Mouse (Mus musculus) ES-E14 (cell line): ENCODE data around the gene Ube2q2.

Source experiments
- CHD2 ChIP-seq: IDR thresholded peaks from 2 replicates; pipeline ENCODE4 v1.6.1; 2014; ENCODE audit warnings: mild to moderate bottlenecking, low read depth, low read length, inconsistent platforms
- HCFC1 ChIP-seq: IDR thresholded peaks from 2 replicates; pipeline ENCODE4 v1.6.1; 2012; ENCODE audit warnings: low read length, inconsistent platforms, borderline replicate concordance; ENCODE audit not compliant: insufficient read depth
- MAFK ChIP-seq: IDR thresholded peaks from 2 replicates; pipeline ENCODE4 v1.6.1; 2014; ENCODE audit warnings: mild to moderate bottlenecking, low read depth, low read length, inconsistent platforms; ENCODE audit not compliant: insufficient read depth
- ZC3H11A ChIP-seq: IDR thresholded peaks from 2 replicates; pipeline ENCODE4 v1.6.1; 2012; ENCODE audit warnings: low read depth, mild to moderate bottlenecking, inconsistent platforms, low read length, borderline replicate concordance
- ZNF384 ChIP-seq: IDR thresholded peaks from 2 replicates; pipeline ENCODE4 v1.6.1; 2012; ENCODE audit warnings: low read depth, low read length, inconsistent platforms

- no peak for TF ChIP-seq HCFC1
- no peak for TF ChIP-seq MAFK
- TF ChIP-seq ZNF384: no peak
- no peak for TF ChIP-seq CHD2
- TF ChIP-seq ZC3H11A: no peak
These were observed 83.9 kb downstream of the Ube2q2 start for GRCm38 (mm10) chr9:55232586-55232985.
